Mouse (Mus musculus): ENCODE measurements at regions not wholly inside any gene's neighbourhood (a gene's known extent, or its start where the extent isn't known, plus 50 kb on each side); places are given as distances from the start of the nearest gene placed in this dataset.

DNA sequence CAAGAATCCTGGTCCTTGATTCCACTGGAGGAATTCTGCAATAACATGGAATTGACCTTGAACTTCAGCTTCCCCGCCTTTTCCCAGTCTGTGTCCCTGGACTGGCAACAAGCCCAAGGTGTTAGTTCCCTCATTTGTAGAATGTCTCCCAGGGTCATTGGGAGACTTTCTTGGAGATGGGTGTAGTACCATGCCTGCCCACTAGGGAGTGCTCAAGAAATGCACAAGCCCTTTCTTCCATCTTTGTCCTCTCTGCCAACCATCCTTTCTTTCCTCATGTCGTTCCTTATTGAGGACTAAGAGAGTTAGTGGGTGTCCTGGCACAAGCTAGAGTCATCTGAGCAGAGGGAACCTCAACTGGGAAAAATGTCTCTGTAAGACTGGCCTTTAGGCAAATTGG is 285.9 kb upstream of the 4930535I16Rik start:
- TF ChIP-seq CTCF (IDR thresholded peaks at IDR 0.05) (peak; percentile 72), EP300 (IDR thresholded peaks at IDR 0.05) (no peak)

All from lung, postnatal 0 days (tissue).